Mouse (Mus musculus) erythroblast, embryonic 14.5 days (primary cell): ENCODE results near the gene Cbx3.

ENCODE experiments used
- GATA1 ChIP-seq: IDR thresholded peaks from 2 replicates; pipeline ENCODE4 v1.6.1; 2012; ENCODE audit warnings: low read length, inconsistent platforms, mixed read lengths
- TAL1 ChIP-seq: IDR thresholded peaks from 3 replicates; pipeline ENCODE4 v1.6.1; 2012; ENCODE audit warnings: low read length, inconsistent platforms, mixed read lengths

DNA sequence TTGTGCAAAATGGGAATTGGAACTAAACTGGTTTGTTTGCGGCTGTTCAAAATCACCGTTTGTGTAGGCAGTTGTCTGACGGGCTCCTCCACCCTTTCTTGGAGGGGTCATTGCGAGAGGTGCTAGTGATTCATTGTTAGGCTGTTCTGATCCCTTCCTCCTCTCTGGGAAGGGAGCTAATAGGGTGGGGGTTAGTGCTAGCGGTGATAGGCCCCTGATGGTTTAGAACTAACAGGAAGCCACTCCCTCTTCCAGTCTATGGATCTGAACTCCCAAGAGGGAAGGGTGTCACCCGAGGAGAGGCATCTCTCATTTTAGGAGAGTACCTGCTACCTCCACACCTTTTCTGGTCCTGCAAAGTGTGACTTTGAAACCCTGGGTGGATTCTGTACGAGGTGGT, 35.9 kb upstream of the Cbx3 start:
- TF ChIP-seq GATA1 (no peak), TAL1 (no peak)
